Comparison of ENCODE assay signal across 1 mouse cellular context in the genomic region with DNA sequence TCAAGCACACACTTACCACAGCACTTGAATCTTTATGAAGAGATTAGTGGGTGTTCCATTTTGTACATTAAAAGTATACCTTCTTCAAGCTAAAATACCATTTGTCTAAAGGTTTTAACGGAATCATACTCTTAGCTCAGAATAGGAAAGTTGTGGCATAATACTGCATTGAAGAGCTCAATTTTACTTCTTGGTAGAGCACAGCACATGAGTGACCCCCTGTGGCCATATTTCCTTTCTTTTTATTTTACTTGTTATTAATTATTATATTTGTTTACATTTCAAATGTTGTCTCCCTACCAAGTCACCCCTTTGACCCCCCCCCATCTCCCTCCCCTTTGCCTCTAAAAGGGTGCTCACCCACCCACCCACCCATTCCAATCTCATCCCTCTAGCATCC.
TF ChIP-seq lines count a peak whose summit lies in the region.

No protein-coding gene starts in this region.

TF ChIP-seq in MEL, 35 proteins besides CTCF, POLR2A, EP300 and RAD21 (continued from another document):
- TF ChIP-seq SMC3 (IDR thresholded peaks at IDR 0.05; ENCODE audit: low read depth, low read length) = peak; percentile 41; the same call in 1 of the 2 replicates
